Mouse (Mus musculus): Measurements from ENCODE around the gene Clec9a. TPM values are rescaled to one million over a fixed set of nuclear protein-coding genes. Genes with fewer than 3 reads are reported as not detected.
A peak's percentile ranks its signal among the peaks of the same experiment; 100 is the strongest.

Clec9a gene
- total RNA-seq (2021): not detected

DNA sequence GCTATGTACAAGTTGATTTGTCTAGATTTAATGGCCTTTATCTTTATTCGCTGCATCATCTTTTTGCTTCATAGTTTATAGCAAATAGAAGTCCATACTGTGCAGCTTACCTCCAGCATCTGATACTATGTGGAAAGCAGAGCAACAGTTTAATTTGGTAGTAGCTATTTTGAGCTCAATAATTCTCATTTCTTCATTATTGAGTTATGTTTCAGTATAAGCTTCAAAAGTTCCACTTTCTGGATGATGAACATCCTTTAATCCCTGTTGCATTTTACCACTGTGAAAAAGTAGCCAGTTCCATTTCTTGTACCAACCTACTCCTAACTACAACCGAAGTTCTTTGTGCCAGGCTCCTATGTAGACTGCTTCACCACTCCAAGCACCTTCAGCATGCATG, at the start of gene Clec9a:
Gene Clec9a (plus strand): TSS at position 301 of the 400 bp plus-strand sequence.
- intact Hi-C loops (cut with DNase I): no loop called here
- DNase-seq: no peak

GRCm38 (mm10) chr6:129359515-129359914, 49.1 kb upstream of the Clec9a start:
- no peak for DNase-seq
- intact Hi-C loops (cut with DNase I): no loop called here

GRCm38 (mm10) chr6:129363942-129364341, 44.7 kb upstream of the Clec9a start:
- intact Hi-C loops (cut with DNase I): loop anchor here (2.0 to 10.0 kb wide), 2 partner anchors 101 to 519 kb away; no protein-coding TSS in a partner anchor
- no peak for DNase-seq

DNA sequence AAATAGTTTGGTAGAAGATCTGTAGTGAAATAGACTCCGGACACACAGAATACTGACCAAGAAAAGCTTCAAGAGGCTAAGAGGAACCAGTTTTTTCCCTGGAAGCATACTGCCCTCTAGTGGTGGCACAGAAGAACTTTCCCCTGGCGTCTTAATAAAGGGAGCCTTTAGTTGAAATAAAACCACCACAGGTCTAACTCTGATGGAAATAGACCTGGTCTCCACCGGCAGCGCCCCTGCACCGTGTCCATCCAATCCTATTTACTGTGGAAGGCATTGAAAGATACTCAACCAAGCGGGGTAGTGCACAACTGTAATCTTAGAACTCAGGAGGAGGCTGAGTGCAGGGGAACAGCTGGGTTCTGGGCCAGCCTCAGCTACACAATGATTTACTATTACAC, 42.7 kb upstream of the Clec9a start:
- DNase-seq: peak; percentile 15
- intact Hi-C loops (cut with DNase I): loop anchor here (2.0 to 10.0 kb wide), 2 partner anchors 103 to 521 kb away; no protein-coding TSS in a partner anchor

- intact Hi-C loops (cut with DNase I): loop anchor here (10.0 kb wide), 1 partner anchor 525 kb away; no protein-coding TSS in a partner anchor
- DNase-seq: no peak
Observed at GRCm38 (mm10) chr6:129369374-129370132, 39.1 kb upstream of the Clec9a start.

DNA sequence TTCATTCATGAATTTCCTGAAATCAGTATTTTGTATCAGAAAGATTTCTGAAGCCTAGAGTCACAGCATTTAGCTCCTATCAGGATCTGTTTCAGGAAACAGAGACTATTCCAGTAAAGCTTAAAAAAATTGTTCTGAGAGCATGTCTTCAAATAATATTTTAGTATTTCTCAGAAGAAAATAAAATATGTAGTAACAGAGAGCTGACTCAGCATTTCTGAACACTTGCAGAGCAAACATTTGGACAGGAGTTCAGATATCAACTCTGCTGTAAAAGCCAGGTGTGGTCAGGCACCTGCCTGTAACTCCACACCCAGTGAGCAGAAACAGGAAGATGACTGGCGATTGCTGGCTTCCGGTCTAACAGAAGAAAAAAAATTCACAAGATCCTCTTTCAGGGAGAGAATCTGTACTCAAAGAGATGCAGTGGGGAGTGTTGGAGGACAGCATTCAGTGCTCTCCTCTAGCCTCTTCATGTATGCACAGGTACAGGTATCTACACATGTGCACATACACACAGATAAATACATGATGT, 33.7 kb upstream of the Clec9a start:
- intact Hi-C loops (cut with DNase I): no loop called here
- no peak for DNase-seq

DNA sequence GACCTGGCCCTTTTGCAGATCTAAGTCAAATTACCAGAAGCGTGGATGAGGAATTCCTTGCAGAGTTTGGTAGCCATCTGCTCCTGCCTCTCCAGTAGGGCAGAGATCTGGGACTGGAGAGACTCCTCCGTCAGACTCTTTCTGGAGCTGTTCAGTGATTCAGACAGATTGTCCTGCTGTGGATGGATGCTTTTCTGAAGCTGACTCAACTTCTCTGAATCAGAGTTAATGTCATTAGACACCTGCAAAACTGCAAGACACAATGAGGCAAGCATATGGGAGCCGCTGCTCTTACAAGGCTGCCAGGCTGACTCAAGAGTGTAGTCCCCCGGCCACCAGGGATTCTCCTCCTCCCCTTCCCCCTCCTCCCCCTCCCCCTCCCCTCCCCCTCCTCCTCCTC, 28.2 kb upstream of the Clec9a start:
- no peak for DNase-seq
- intact Hi-C loops (cut with DNase I): no loop called here

GRCm38 (mm10) chr6:129381736-129382135, 26.9 kb upstream of the Clec9a start:
- DNase-seq: no peak
- intact Hi-C loops (cut with DNase I): no loop called here

DNA sequence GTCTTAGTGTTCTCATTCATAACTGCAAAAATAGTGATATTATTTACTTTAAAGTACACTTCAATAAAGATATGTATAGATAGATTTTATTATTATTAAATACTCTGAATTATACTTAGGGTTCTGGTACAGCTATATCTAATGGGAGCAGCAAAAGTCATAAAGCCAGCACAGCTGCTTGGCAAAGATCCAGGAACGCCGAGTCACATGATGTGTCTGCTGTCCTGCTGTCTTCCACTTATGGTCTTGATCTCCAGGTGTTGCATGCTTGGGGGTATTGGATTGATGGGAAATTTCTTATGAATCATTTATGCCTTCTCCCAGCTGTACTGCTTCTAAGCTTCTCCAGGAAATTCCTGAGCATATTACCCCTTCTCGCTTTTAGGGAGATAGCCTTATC, 25.2 kb upstream of the Clec9a start:
- intact Hi-C loops (cut with DNase I): no loop called here
- DNase-seq: peak; percentile 1

DNA sequence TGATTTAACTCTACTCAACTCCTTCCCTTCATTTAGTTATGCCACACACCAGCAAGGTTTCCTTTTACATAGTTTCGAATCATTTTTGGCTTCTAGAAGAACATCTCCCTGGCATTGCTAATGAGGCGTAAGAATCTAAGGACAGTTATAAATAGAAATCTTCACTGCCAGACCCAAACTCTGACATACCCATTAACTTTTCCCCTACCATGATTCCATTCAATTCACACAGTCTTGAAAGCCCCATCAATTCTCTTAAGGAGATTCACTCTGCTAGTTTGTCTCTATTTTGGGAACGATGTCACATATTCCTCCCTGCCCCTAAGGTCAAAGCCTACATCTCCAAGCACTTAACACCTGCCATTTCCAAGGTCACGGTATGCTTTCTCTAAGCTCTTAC, 23.7 kb upstream of the Clec9a start:
- intact Hi-C loops (cut with DNase I): no loop called here
- no peak for DNase-seq

DNA sequence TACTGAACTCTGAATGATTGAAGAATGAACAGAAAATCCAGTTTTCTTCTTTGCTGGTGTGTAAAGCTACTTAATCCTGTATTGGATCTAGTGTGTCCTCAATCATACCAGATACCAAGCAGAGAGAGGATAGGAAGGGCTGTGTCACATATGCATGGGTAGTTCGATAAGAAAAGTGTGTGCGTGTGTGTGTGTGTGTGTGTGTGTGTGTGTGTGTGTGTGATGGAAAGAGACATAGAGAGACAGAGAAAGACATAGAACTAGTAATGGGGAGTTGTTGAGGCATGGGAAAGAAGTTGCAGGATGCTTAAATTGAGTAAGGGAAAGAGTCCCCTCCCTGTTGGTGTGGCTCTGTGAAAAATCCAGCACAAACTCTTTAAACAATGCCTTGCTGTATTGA, 22.9 kb upstream of the Clec9a start, which contains the start of gene Clec12b:
Gene Clec12b (minus strand): TSS at position 101 of the 400 bp plus-strand sequence.
- intact Hi-C loops (cut with DNase I): no loop called here
- DNase-seq: no peak

GRCm38 (mm10) chr6:129393087-129393720, 15.5 kb upstream of the Clec9a start:
- intact Hi-C loops (cut with DNase I): loop anchor here (5.0 kb wide), 1 partner anchor 124 kb away; no protein-coding TSS in a partner anchor
- no peak for DNase-seq

DNA sequence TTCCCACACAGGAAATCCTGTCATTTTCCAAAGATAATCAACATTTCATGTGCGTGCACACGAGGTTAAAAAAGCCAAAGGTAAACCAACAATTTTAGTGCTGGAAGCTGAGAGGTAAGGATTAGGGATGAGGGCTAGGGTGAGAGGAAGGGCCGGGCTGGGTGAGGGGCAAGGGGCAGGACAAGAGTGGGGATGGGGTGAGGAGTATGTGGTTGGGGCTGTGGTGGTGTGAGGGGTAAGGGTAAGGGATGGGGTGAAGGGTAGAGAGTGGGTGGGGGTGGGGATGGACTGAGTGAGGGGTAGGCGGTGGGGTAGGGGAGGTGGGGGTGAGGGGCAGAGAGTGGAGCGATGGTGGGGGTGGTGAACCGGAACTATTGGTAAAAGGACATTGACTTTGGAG, 14.9 kb upstream of the Clec9a start:
- intact Hi-C loops (cut with DNase I): loop anchor here (1.0 to 5.0 kb wide), 2 partner anchors 124 to 166 kb away; no protein-coding TSS in a partner anchor
- no peak for DNase-seq

DNA sequence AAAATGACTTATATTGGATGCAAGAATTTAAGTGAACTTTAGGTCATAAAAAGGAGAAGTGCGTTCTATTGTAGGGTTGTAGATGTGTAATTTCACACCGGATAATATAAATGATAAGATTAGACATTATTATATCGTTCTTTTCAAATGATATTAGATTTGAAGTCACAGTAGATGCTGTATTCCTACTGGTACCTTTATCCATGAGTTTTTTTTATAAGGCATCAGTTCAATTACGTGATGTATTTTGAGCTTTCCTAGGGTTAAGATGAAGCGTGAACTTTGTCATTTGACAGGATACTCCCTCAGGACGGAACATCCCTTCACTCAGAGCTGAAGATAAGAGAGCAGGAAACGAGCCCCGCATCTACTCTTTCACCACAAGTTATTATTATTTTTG, 11.7 kb upstream of the Clec9a start, which contains the start of gene Clec1b:
Gene Clec1b (plus strand): TSS at position 301 of the 400 bp plus-strand sequence.
- intact Hi-C loops (cut with DNase I): no loop called here
- no peak for DNase-seq

DNA sequence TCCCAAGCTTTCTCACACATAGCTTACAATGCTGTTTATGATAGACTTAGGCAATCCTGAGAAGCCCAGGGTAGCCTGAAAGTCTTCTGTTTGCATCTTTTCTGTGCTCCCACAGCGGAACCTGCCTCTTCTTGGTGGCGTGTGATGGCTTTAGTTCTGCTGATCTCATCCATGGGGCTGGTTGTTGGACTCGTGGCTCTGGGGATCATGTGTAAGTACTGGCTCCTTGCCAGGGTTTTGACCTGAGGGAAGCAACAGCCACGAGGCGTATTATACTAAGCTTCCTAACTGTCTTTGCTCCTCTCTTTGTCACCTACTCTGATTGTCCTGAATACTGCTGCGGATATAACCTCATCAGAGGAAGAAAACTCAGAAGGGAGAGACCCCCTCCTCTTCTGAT, 8.7 kb upstream of the Clec9a start:
- intact Hi-C loops (cut with DNase I): no loop called here

GRCm38 (mm10) chr6:129402404-129402803, 6.3 kb upstream of the Clec9a start:
- no peak for DNase-seq
- intact Hi-C loops (cut with DNase I): no loop called here

More for the DNA sequence above, 8.7 kb upstream of the Clec9a start:
- DNase-seq: no peak

- no peak for DNase-seq
- intact Hi-C loops (cut with DNase I): no loop called here
Observed at GRCm38 (mm10) chr6:129403391-129403790, 5.3 kb upstream of the Clec9a start.

GRCm38 (mm10) chr6:129405999-129406398, 2.7 kb upstream of the Clec9a start:
- no peak for DNase-seq
- intact Hi-C loops (cut with DNase I): no loop called here

DNA sequence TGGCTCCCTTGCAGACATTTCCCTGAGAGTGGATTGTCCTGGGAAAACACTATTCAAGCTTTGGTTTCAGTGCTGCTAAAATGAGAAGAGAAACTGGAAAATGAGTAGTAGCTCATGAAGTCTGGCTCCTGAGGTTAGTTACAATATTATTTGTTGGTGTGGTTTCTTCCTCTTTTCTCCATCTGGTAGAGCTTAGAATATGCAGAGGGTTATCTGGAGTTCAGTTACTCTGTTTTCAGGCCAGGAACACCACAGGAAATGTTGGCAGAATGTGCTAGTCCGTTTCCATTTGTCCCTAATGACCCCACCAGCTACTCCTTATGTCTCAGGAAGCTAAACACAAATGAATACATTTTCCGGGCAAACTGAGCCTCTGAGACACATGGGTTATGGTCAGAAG, 1.3 kb upstream of the Clec9a start:
- intact Hi-C loops (cut with DNase I): no loop called here
- DNase-seq: no peak

- intact Hi-C loops (cut with DNase I): no loop called here
- no peak for DNase-seq
Observed at GRCm38 (mm10) chr6:129414177-129414576, 5.5 kb downstream of the Clec9a start.

DNA sequence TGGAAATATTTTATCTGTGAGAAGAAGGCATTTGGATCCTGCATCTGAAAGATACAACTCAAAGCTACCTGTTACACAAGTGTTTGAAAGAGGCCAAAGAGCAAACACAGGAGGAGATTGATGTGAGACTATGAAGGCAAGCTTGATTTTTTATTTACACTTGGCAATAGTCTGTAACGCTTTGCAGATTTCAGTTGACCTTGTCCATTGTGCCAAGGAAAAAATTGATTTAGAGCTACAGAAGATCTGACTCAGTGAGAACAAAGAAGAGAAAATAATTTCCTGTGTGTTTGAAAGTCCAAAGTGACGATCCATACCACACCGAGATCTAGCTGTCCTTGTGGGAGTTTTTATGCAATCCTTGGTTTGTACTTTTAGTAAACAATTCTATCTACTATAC, 13.6 kb downstream of the Clec9a start:
- intact Hi-C loops (cut with DNase I): no loop called here
- DNase-seq: no peak

Data from left cerebral cortex, postnatal 4 days (tissue).